ENCODE assay signal across 27 mouse cellular contexts in genomic region chr6:120109932-120110331, GRCm38 (mm10). TPM values are rescaled to one million over a fixed set of nuclear protein-coding genes. Genes with fewer than 3 reads are reported as not detected.
DNase-seq lines count a peak whose midpoint lies in the region; TF ChIP-seq lines count a peak whose summit lies in the region.
"Had no signal": no experiment of that assay in that cellular context is flagged by ENCODE, and none has a peak within 500 bp of the region (broad histone marks: within the 10 kb centered on the region; RNA-seq: fewer than 3 reads in every experiment).

No protein-coding gene starts in this region.

- no peak for TF ChIP-seq CTCF in heart, adult 2 months (IDR thresholded peaks at IDR 0.05)
- TF ChIP-seq CTCF in layer of hippocampus, adult 2 months (conservative IDR thresholded peaks at IDR 0.05) = no peak
- TF ChIP-seq CTCF in CH12.LX (conservative IDR thresholded peaks at IDR 0.05 in 1 of 2, IDR thresholded peaks at IDR 0.05 in 1 of 2; ENCODE audit: low read depth in 2 of 2, low read length in 2 of 2) = no peak

- peaks cover 5% of the 10 kb centered on the region for H3K9me3 ChIP-seq in CH12.LX (replicated peaks; ENCODE audit: low read length)
- H3K9me3 ChIP-seq: embryonic facial prominence, embryonic 12.5 days; forebrain, embryonic 10.5 days; forebrain, embryonic 15.5 days; heart, embryonic 12.5 days; hindbrain, embryonic 10.5 days; hindbrain, embryonic 15.5 days; kidney, embryonic 15.5 days had no signal

- peaks cover 24% of the 10 kb centered on the region for H3K4me1 ChIP-seq in heart, adult 2 months (ENCODE audit: control insufficient read depth, insufficient read depth, low read length)
- peaks cover 41 to 75% of the 10 kb centered on the region in 2 experiments for H3K4me1 ChIP-seq in CH12.LX (ENCODE audit: control insufficient read depth in 1 of 2, insufficient read depth in 2 of 2)

- no peak overlapping the region for H3K9ac ChIP-seq in heart, adult 2 months (ENCODE audit: low read depth, low read length)
- peak overlapping the region; percentile 95 for H3K9ac ChIP-seq in CH12.LX (ENCODE audit: insufficient read depth, low read depth)
- H3K9ac ChIP-seq: embryonic facial prominence, embryonic 12.5 days; forebrain, embryonic 15.5 days; heart, embryonic 12.5 days; hindbrain, embryonic 15.5 days; kidney, embryonic 15.5 days; liver, embryonic 14.5 days; lung, embryonic 14.5 days had no signal

- no peaks in the 10 kb centered on the region for H3K79me2 ChIP-seq in heart, adult 2 months (replicated peaks; ENCODE audit: control insufficient read depth, insufficient read depth, low read length)
- peaks cover 14% of the 10 kb centered on the region for H3K79me2 ChIP-seq in CH12.LX (replicated peaks; ENCODE audit: control insufficient read depth, extremely low read depth, insufficient read depth, poor library complexity, severe bottlenecking)

- H3K4me3 ChIP-seq in heart, adult 2 months = no peak overlapping the region
- no peak overlapping the region for H3K4me3 ChIP-seq in layer of hippocampus, adult 2 months
- peak overlapping the region; percentile 50 to 56 (median 50) for H3K4me3 ChIP-seq in CH12.LX (replicated peaks in 1 of 3; ENCODE audit: low read depth in 2 of 3, low read length in 2 of 3, poor library complexity in 1 of 3)
- H3K4me3 ChIP-seq: embryonic facial prominence, embryonic 12.5 days; forebrain, embryonic 10.5 days; forebrain, embryonic 15.5 days; heart, embryonic 12.5 days; hindbrain, embryonic 10.5 days; hindbrain, embryonic 15.5 days; kidney, embryonic 15.5 days had no signal

- TF ChIP-seq POLR2A in heart, adult 2 months (IDR thresholded peaks at IDR 0.05; ENCODE audit: insufficient read depth, low read depth, low read length) = no peak
- TF ChIP-seq POLR2A in CH12.LX (IDR thresholded peaks at IDR 0.05; ENCODE audit: low read depth, low read length) = no peak

- in situ Hi-C loops in CH12.LX (cut with MboI; ENCODE audit: low pct_ligation_motif_present, low pct_unique_long_range_greater_than_20kb, low sequenced_read_pairs) = no loop called here

- TF ChIP-seq EP300 in heart, adult 2 months (IDR thresholded peaks at IDR 0.05; ENCODE audit: insufficient read depth, low read depth, low read length) = no peak
- TF ChIP-seq EP300 in CH12.LX (IDR thresholded peaks at IDR 0.05; ENCODE audit: low read length) = no peak

- H3K36me3 ChIP-seq in heart, adult 2 months (ENCODE audit: control insufficient read depth, insufficient read depth, low read length) = peaks cover 10% of the 10 kb centered on the region
- H3K36me3 ChIP-seq in CH12.LX (replicated peaks in 1 of 2; ENCODE audit: control insufficient read depth in 1 of 2, insufficient read depth in 1 of 2, low read length in 1 of 2) = peaks cover 0 to 10% of the 10 kb centered on the region in 2 experiments
- H3K36me3 ChIP-seq: embryonic facial prominence, embryonic 12.5 days; forebrain, embryonic 10.5 days; forebrain, embryonic 15.5 days; heart, embryonic 12.5 days; hindbrain, embryonic 10.5 days; hindbrain, embryonic 15.5 days; kidney, embryonic 15.5 days had no signal

- dilution Hi-C loops in CH12.LX (cut with MboI; ENCODE audit: extremely low pct_ligation_motif_present, extremely low pct_unique_long_range_greater_than_20kb, low sequenced_read_pairs) = no loop called here

- WGBS in heart, adult 2 months = 51% methylated on average over 5 of the region's 5 CpGs

- peak overlapping the region; percentile 89 for H3K27ac ChIP-seq in heart, adult 2 months
- peak overlapping the region; percentile 59; the same call in 1 of the 2 replicates for H3K27ac ChIP-seq in layer of hippocampus, adult 2 months
- peak overlapping the region; percentile 81 for H3K27ac ChIP-seq in CH12.LX (ENCODE audit: insufficient read depth, low read depth)
- H3K27ac ChIP-seq: embryonic facial prominence, embryonic 12.5 days; forebrain, embryonic 15.5 days; hindbrain, embryonic 15.5 days; kidney, embryonic 15.5 days; liver, embryonic 14.5 days had no signal

- intact Hi-C loops in heart, adult 2 months (cut with DNase I) = loop anchor here (2.0 kb wide), 1 partner anchor 53 kb away; no protein-coding TSS in a partner anchor

- no peaks in the 10 kb centered on the region for H3K27me3 ChIP-seq in heart, adult 2 months (ENCODE audit: control insufficient read depth, insufficient read depth, low read length)
- no peaks in the 10 kb centered on the region for H3K27me3 ChIP-seq in CH12.LX (replicated peaks)
- H3K27me3 ChIP-seq: embryonic facial prominence, embryonic 12.5 days; forebrain, embryonic 15.5 days; heart, embryonic 12.5 days; hindbrain, embryonic 15.5 days; kidney, embryonic 15.5 days had no signal

- H3K4me2 ChIP-seq in CH12.LX (ENCODE audit: insufficient read depth, low read depth, poor library complexity, severe bottlenecking) = peak overlapping the region; percentile 87
- H3K4me2 ChIP-seq: embryonic facial prominence, embryonic 12.5 days; forebrain, embryonic 15.5 days; hindbrain, embryonic 15.5 days; kidney, embryonic 15.5 days; lung, embryonic 14.5 days had no signal

- no peak for DNase-seq in heart, adult 2 months
- no peak for DNase-seq in heart, postnatal 4 days
- DNase-seq in layer of hippocampus, adult 2 months (ENCODE audit: low spot score in 2 of 2) = no peak
- DNase-seq in layer of hippocampus, postnatal 10 days (ENCODE audit: low spot score in 2 of 2) = no peak
- no peak for DNase-seq in CH12.LX (ENCODE audit: extremely low read depth)
- DNase-seq in induced T-regulatory cell, adult 2 months (ENCODE audit: low read depth) = peak; percentile 23
- DNase-seq in lung, adult 18-20 months = no peak
- DNase-seq: embryo, embryonic 11 days; spleen, adult 18-20 months had no signal

- no peak for TF ChIP-seq RAD21 in CH12.LX (IDR thresholded peaks at IDR 0.05; ENCODE audit: low read depth, low read length)

TF ChIP-seq in CH12.LX, 34 proteins besides CTCF, POLR2A, EP300 and RAD21:
- TF ChIP-seq ETS1 (conservative IDR thresholded peaks at IDR 0.05; ENCODE audit: low read depth, low read length) = no peak
- TF ChIP-seq BHLHE40 (IDR thresholded peaks at IDR 0.05; ENCODE audit: low read depth, low read length) = 0 out of 2 replicates have a peak, but pooled peaks have one; percentile 25
- no peak for TF ChIP-seq KAT2A (IDR thresholded peaks at IDR 0.05; ENCODE audit: insufficient replicate concordance, low read length)
- TF ChIP-seq USF2 (conservative IDR thresholded peaks at IDR 0.05; ENCODE audit: low read depth, low read length) = peak; percentile 31; the same call in 1 of the 2 replicates
- peak; percentile 54 for TF ChIP-seq USF1 (IDR thresholded peaks at IDR 0.05; ENCODE audit: low read depth, low read length)
- peak; percentile 43; the same call in 1 of the 2 replicates for TF ChIP-seq MYC (IDR thresholded peaks at IDR 0.05; ENCODE audit: low read depth, low read length)
- TF ChIP-seq MAX (IDR thresholded peaks at IDR 0.05; ENCODE audit: low read length) = peak; percentile 60
- no peak for TF ChIP-seq POLR2AphosphoS2 (IDR thresholded peaks at IDR 0.05; ENCODE audit: low read depth, low read length)
- TF ChIP-seq PAX5 (IDR thresholded peaks at IDR 0.05; ENCODE audit: low read length) = no peak
- TF ChIP-seq TCF12 (IDR thresholded peaks at IDR 0.05; ENCODE audit: low read depth, low read length) = no peak
- no peak for TF ChIP-seq IRF4 (IDR thresholded peaks at IDR 0.05; ENCODE audit: low read depth, low read length)
- TF ChIP-seq MAZ (IDR thresholded peaks at IDR 0.05; ENCODE audit: low read depth, low read length) = no peak
- TF ChIP-seq HCFC1 (IDR thresholded peaks at IDR 0.05; ENCODE audit: low read depth, low read length) = no peak
- TF ChIP-seq TBP (conservative IDR thresholded peaks at IDR 0.05; ENCODE audit: low read depth, low read length) = no peak
- no peak for TF ChIP-seq CHD2 (IDR thresholded peaks at IDR 0.05; ENCODE audit: low read length)
- no peak for TF ChIP-seq ZMIZ1 (IDR thresholded peaks at IDR 0.05; ENCODE audit: low read depth, low read length)
- TF ChIP-seq ZKSCAN1 (IDR thresholded peaks at IDR 0.05; ENCODE audit: borderline replicate concordance, low read depth, low read length) = no peak
- TF ChIP-seq SMC3 (IDR thresholded peaks at IDR 0.05; ENCODE audit: low read depth, low read length) = no peak
- no peak for TF ChIP-seq JUND (conservative IDR thresholded peaks at IDR 0.05; ENCODE audit: low read depth, low read length)
- no peak for TF ChIP-seq GABPA (IDR thresholded peaks at IDR 0.05; ENCODE audit: insufficient replicate concordance, low read depth, low read length)

RNA-seq across cellular contexts. Expression of gene Ninj2, which starts 16.8 kb away (rescaled TPM):
- not detected for total RNA-seq in heart, adult 2 months (2021)
- polyA plus RNA-seq in heart, adult 2 months (2012; rRNA removed) = not detected in 2 replicates
- total RNA-seq in heart, postnatal 4 days (2021) = not detected
- total RNA-seq in layer of hippocampus, adult 2 months (2021) = under 1 TPM; 0.74 to 0.91 TPM
- total RNA-seq in layer of hippocampus, postnatal 10 days (2021) = under 1 TPM in 1 of 2 experiments, not detected in 1; 0.56 TPM
- total RNA-seq in CH12.LX (2012; rRNA removed) = 4.6 and 6.5 TPM in 2 replicates
- total RNA-seq in CH12.LX (2014; rRNA removed) = not detected in 2 replicates
- polyA plus RNA-seq in CH12.LX (2012; ENCODE audit: insufficient read length, low read depth) = 0.97 and 1.1 TPM in 2 replicates
- total RNA-seq: adrenal gland, adult 2 months; adrenal gland, postnatal 36 days; gastrocnemius, adult 8-10 months; gastrocnemius, postnatal 4 days; neutrophil, adult 5-6 weeks had no signal
- polyA plus RNA-seq: adrenal gland, adult 2 months; embryonic facial prominence, embryonic 12.5 days; forebrain, embryonic 10.5 days; forebrain, embryonic 15.5 days; heart, embryonic 12.5 days; hindbrain, embryonic 10.5 days; hindbrain, embryonic 15.5 days; intestine, embryonic 14.5 days; kidney, embryonic 15.5 days; limb, embryonic 11.5 days; midbrain, embryonic 16.5 days; neural tube, embryonic 11.5 days had no signal

Comparison
In these comparisons a context has a peak if more than half of its experiments do, and no peak if none do; other contexts are left out.
1. H3K4me3 ChIP-seq: peak in CH12.LX (3 of 3); none in heart, adult 2 months (single experiment) and layer of hippocampus, adult 2 months (single experiment).
2. Peak in every context shown above with its lines, with median percentiles within 50 percentile points of each other: H3K27ac ChIP-seq.